Mouse (Mus musculus) left cerebral cortex, adult 18-20 months (tissue): Measurements from ENCODE around the gene Gm49366. TPM values are rescaled to one million over a fixed set of nuclear protein-coding genes. Genes with fewer than 3 reads are reported as not detected.
"Not testable (repeated sequence)": the region's sequence is repeated elsewhere in the genome, so short reads cannot be mapped to it uniquely, and the experiment has no call there.

Experiments
- DNase-seq, 2 experiments: peaks; one replicate each; pipeline ENCODE4 v3.0.0; 2021 to 2022; ENCODE audit warnings: low spot score in 2 of 2, mixed read lengths in 1 of 2
- total RNA-seq, 2 experiments: library from RNA; stranded (reverse); gene quantifications; 2 replicates each; pipeline ENCODE4 v1.2.3; 2021

The Gm49366 gene
- total RNA-seq, 2 experiments from 2014 or later, result 1.5 TPM; not detected in 1

DNA sequence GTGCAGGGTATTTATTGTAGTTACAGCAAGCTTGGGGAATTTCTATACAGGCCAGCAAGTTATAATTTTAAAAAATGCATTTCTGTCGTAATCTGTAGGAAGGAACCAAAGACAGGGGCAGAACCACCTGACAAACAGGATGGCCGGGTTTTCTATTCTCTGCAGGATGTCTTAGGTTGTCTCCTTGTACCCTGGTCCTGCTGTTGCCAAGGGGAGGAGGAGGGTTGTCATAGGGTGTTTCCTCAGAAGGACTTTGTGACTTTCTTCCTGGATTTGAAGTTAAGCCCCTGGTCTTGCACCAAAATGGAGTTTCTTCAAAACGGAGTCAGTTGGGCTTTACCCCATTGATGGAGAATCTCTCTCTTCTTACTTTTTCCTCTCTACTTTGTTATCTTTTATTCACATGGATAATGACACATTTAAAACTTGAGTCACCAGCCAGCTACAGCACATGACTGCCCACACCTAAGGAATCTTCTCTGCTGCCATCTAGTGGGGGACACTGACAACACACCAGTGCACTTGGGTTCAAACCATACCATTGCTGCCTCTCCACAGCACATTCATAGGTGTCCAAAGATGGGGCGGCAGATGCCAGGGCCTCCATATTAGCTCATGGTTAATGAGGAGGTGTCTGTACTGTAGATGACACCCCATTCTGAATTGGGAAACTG, 7.9 kb upstream of the Gm49366 start:
- DNase-seq, result peak; percentile 82 to 86

DNA sequence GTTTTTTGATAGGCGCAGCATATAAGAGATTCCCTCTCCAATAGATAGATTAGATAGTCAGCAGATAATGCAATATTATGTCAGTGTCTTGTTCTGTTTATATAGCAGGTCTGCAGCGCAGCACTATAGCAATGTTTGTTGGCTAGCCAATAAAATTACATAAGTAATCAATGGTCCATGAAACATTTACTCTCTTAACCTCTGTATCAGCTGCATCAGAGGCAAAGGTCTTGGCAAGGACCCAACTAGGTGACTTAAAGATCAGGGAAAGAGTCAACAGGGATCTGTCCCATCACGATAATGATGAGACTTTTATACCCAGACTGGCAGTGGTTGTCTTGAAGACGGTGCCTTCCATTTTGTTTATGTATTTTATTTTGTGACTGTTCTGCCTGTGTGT, 5.9 kb upstream of the Gm49366 start:
- no peak for DNase-seq

DNA sequence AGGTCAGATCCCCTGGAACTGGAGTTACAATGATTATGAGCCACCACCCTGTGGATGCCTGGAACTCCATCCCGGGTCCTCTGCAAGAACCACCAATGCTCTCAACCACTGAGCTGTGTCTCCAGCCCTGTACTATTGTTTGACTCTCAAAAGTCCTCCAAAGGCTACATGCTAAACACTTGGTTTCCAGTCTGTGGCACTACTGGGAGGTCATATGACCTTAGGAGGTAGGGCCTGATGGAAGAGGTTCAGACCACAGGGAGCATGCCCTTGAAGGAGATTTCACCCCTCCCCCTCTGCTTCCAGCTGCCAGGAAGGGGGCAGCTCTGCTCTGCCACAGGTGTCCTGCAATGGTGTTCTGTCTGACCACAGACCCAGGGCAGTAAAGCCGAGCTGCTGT, 5.4 kb upstream of the Gm49366 start:
- DNase-seq, result not testable (repeated sequence)

DNA sequence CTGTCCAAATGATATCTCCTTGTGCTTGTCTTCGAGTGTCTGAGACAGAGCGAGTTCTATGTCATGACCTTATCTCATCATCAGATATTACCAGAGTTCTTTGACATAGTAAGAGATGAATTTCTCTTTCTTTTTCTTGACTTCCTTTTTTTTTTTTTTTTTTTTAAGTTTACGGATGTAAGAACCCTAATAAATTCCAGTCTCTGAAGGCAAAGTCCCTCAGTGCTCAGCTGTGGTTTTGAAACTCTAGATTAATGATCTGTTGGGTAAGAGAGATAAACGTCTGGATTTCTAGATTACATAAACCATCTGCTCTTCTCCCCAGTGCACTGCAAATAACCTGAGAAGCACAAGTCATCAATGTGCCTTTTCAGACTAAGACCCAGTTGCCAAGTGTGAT, 4.6 kb upstream of the Gm49366 start:
- no peak for DNase-seq

DNA sequence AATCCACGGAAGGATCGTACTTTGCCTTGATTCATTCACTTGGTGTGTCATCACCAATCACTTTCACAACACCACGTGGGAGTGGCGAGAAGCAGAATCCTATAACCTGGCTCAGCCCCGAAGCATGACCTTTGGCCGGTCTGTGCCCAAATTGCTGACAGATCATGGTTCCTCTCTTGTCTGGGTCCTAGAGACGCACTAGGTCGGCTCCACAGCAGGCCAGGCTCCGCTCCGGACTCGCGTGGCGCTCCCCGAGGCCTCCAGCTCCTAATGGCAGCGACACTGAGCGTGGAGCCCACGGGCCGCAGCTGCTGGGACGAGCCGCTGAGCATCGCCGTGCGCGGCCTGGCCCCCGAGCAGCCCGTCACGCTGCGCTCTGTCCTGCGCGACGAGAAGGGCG, 494 bp upstream of the Gm49366 start, which contains the start of gene Acot4:
Acot4 (plus strand) TSS at position 139 of the 400 bp plus-strand sequence.
- peak in 1 of 2 experiments; percentile 14 for DNase-seq

DNA sequence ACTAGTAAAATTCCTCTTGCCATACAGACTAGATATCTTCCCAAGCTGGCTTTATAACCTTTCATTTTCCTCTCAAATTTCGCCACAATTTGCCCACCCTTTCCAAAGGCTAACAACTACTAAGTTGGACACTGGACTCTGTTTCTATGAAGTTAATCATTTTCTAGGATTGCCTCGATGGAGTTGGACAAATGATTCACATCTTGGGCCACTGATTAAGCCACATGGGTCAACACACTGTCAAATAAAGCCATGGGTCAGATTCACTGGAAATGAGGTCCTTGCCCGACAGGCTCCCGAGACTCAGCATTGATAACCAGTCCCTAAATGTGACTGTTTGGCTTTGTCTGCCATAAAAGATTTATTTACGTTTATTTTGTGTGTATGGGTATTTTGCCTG, 3.5 kb downstream of the Gm49366 start:
- DNase-seq, result no peak

DNA sequence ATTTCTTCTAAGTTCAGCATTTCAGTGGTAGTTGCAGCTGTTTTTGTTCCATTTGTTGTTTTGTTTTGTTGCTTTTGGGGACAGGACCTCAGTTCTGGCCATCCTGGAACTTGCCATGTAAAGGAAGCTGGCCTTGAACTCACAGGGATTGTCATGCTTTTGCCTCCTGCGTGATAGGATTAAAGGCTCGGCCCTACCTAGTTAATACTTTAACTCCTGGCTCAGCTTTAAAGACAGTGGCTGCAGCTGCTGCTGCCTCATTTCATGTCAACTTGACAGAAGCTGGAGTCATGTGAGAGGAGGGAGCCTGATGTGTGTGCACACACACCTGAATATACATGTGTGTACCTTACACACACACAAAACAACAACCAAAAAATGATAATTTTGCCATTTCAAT, 5.3 kb downstream of the Gm49366 start:
- no peak for DNase-seq

DNA sequence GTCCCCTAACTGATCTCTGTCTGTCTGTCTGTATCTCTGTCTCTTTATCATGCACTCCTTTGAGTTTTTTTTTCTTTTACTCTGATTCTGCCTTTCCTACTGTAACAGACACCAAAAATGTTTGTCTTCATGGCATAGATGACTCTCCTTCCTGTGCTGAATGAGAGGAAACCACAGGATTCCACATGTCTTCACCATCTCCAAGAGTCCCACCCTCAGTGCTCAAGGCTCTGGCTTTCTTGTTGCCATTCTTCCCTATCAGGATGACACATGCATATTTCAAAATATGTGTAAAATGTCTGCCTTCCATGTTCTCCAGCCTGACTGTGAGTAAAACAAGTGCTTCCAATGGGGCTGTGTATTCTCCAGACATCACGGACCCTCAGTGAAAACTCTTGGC, 8.2 kb downstream of the Gm49366 start:
- no peak for DNase-seq

DNA sequence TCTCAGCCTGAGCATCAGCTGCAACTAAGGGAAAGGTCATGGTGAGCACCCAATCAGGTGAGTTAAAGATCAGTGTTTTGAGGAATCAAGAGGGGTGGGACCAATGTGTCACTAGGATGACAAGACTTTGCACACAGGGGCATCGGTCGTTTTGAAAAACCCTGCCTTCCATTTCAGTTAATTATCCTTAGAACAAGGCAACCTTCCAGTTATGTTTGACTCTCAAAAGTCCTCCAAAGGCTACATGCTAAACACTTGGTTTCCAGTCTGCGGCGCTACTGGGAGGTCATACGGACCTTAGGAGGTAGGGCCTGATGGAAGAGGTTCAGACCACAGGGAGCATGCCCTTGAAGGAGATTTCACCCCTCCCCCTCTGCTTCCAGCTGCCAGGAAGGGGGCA, 12.0 kb downstream of the Gm49366 start:
- DNase-seq, result not testable (repeated sequence)

DNA sequence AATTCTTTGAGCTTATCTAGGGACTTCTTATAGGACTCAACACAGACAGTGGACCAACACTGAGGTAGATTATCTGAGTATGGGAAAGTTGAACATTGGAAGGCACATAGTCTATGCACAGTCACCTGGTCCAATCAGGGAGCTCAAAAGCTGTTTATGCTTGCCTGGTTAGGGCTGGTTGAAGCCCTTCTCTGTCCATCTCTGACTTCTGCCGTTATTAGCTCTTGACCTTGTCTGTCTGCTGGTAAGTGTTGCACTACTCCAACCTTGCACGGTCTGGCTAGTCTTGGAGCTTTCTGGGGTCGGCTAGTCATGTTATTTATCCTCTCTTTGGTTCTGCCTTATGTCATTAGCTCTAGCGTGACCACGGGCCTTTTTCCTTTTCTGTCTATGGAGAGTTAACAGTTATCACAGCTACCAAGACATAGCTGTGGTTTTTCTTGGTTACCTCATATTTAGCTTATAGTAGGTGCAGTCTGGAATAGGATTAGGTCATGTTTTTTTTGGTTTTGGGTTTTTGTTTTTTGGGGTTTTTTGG, 13.3 kb downstream of the Gm49366 start, which contains the start of gene Acot3:
Acot3 (plus strand) TSS at position 208 of the 538 bp plus-strand sequence.
- no peak for DNase-seq

DNA sequence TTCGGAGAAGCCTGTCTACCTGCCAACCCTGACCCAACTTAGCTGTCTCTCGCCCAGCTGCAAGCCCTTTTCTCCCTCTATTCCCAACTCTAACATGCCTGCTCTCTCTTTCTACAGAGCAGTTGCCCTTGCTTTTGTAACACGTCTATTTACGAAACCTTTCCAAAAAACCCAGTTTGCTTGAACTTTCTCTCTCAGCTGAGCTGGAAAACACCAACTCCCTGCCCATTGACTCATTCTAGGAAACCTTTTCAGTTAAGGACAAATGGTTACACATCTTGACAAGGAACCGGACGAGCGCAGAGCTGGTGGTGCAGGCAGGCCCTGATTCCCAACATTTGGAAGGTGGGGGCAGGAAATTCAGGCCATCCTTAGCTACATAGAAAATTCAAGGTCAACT, 13.9 kb downstream of the Gm49366 start:
- no peak for DNase-seq

DNA sequence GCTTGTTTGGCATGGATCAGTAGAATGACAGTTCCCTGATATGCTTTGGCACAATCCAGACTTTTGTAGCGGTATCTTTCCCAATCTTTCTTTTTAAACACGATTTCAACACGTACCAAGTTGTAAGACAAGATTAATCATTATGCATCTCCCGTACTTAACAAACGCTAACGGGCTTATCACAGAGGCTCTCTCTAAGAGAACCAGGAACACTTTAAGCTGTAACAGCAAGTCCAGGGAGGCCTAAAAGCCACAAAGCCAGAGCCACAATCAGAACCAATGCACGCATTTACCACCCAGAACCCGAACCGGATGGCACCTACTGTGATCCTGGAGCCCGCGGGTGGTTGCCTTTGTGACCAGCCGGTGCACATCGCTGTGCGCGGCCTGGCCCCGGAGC, 14.4 kb downstream of the Gm49366 start:
- DNase-seq, result peak in 1 of 2 experiments; percentile 38

DNA sequence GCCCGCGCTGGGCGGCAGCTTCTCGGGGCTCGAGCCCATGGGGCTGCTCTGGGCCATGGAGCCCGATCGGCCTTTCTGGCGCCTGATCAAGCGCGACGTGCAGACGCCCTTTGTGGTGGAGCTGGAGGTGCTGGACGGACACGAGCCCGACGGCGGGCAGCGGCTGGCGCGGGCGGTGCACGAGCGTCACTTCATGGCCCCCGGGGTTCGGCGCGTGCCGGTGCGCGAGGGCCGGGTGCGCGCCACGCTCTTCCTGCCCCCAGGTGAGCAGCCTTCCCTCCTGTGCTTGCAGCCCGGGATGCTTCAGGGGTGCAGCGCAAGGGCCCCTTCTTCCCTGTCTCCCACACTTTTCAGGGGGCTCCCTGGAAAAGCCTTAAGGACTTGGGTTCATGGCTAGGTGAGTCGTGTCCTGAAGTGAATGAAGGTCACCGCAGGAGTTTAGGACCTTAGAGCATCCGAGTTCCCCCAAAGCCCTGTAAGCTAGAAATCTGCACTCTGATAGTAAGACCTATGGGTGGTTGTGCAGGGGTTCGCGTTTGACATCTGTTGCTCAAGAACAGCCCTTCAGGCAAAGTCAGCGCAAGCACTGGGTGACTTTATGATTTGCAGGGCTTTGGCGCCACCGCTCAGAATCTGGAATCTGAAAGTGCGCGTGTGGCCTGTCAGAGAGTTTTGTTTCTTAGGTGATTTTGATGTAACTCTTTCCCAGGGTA, 15.1 kb downstream of the Gm49366 start:
- peak in 1 of 2 experiments; percentile 27 for DNase-seq

DNA sequence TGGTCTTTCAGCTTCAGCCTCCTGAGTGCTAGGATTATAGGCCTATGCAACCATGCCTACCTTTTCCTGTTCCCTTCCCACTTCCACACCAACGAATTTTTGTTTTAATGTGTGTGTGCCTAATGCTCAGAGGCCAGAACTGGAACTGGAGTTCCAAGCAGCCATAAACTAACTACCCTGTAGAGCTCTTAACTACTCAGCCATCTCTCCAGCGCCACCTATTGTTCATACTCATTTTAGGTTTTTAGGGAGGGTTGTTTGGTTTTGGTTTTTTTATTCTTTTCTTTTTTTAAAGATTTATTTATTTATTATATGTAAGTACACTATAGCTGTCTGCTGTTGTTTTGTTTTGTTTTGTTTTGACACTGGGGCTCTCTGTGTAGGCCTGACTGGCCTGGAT, 22.2 kb downstream of the Gm49366 start:
- DNase-seq, result no peak

DNA sequence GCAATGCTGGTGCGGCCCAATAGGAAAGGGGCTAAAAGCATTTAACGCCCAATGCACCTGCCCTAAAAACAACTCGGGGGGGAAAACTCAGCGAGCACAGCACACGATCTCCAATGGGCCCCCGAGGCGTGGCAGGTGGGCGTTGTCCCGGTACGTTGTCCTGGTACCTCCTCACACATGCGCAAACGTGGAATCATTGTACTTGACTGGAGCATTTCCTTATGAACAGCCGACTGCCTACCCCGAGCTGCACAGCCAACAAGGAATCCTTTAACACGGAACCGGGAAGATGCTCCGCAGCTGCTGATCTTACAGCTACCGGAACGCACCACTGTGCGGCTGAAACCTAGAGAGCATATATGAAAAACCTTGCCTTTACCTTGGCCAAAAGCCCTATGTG, 23.6 kb downstream of the Gm49366 start:
- DNase-seq, result no peak

DNA sequence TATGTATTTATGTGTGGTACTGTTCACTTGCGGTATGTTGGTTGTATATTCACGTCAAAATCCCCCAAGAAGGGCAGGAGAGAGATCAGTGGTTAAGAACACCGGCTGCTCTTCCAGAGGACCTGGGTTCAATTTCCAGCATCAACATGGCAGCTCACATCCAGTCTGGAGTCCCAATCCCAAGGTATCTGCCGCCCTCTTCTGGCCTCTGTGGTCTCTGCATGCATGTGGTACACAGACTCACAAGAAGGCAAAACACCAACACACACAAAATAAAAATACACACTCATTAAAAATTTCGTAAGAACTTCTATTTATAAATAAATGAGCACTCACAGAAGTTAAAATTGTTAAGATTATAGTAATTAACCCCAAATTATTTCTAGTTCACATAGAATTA, 24.5 kb downstream of the Gm49366 start:
- no peak for DNase-seq

DNA sequence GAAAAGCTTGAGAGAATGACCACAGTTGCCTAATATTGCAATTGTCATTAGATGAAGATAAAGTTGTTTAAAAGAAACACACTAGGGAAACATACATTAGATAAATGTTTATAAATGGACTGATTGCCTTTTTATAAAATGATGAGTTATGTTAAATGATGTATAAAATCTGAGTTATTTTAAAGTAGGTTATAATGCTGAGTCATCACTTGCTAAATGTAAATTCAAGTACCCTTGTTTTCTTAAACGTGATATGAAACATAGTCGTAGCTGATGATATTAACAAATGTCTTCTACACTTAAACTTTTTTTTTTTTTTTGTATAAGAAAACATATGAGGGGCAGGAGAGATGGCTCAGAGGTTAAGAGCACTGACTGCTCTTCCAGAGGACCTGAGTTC, 25.1 kb downstream of the Gm49366 start:
- DNase-seq, result no peak

DNA sequence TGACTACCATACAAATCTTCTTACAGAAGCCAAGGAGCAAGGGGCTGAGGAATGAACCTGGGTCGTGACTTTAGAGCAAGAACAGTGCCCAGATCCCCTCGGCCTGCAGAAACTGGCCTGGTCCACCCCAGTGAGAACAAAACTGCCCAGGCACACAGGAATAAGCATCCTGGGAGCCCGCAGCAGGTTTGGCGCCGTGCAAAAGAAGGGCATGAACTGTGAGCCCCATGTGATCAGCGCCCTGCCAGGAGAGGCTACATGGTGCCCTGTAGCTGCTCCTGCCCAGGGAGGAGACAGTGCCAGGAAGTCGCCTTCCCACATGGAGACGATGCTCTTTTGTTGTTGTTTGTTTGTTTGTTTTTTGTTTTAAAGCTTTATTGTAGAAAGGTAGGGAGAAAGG, 25.9 kb downstream of the Gm49366 start:
- DNase-seq, result no peak

DNA sequence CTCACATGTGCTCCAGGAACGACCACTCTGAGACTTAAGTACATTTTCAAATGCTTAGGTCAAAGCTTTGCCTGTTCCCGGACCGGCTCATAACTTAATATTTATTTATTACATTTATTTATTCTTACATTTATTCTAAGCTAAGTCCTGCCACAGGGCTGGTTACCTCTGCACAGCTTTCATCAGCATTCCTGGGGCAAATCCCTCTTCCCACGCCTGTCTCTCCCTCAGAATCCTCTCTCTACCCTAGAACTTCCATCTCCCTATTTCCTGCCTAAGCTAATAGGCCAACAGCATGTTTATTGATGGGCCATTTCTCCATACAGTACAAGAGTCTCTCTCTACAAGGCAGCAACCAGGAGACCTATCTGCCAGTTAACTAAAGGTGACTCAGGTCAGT, 29.0 kb downstream of the Gm49366 start:
- no peak for DNase-seq

DNA sequence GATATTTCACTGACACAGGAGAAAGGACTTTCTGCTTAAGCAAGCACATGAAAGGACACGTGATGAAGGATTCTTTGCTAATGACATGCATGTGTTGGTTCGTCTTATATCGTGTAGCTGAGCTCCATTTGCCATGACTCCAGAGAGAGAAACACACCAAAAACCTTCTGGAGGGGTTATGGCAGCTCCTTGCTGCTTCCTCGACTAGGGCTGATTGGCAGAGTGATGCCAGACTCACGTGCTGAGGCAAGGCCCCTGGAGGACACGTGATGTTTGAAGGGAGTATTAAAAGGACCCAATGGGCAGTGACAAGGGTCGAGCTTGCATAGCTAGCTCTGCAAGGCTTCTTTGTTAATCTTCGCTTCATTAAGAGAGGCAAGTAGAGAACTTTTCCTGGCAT, 29.6 kb downstream of the Gm49366 start:
- no peak for DNase-seq

DNA sequence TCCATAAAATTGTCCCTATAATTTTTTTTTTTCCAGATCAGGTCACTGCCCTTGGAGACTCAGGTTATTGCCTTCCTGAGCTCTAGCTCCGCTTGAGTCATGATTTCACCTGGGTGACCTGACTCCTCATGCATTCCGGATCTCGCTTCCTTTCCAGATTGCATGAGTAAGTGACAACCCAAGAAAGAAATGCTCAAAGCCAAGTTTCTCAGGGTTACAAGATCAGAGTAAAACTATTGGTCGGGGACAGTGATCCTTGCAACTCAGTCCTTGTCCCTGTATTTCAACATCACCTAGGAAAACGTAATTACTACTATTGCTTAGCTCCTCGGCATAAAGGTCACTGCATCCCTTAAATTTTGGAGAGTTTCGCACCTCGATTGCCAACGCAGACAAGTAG, 30.3 kb downstream of the Gm49366 start, which contains the start of gene Acot5:
Acot5 (plus strand) TSS at position 340 of the 400 bp plus-strand sequence.
- DNase-seq, result no peak

DNA sequence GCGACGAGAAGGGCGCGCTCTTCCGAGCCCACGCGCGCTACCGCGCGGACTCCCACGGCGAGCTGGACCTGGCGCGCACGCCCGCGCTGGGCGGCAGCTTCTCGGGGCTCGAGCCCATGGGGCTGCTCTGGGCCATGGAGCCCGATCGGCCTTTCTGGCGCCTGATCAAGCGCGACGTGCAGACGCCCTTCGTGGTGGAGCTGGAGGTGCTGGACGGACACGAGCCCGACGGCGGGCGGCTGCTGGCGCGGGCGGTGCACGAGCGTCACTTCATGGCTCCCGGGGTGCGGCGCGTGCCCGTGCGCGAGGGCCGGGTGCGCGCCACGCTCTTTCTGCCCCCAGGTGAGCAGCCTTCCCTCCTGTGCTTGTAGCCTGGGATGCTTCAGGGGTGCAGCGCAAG, 30.8 kb downstream of the Gm49366 start:
- DNase-seq, result peak; percentile 28 to 52
